Mouse (Mus musculus) CD4-positive, CD25-positive, alpha-beta regulatory T cell, adult 4 months (primary cell): ENCODE results near the gene Klc4. TPM values are rescaled to one million over a fixed set of nuclear protein-coding genes. Genes with fewer than 3 reads are reported as not detected.

Experiments used
- ATAC-seq: one replicate; pipeline ENCODE4 v1.8.0; 2017
- polyA plus RNA-seq, 2 experiments: library from polyadenylated mRNA; unstranded; fragments of 100-300 nt; shearing (Covaris generic); gene quantifications; one replicate each; pipeline ENCODE4 v1.2.1; 2017

Klc4 gene
- 10 to 100 TPM; 13.6 to 14.7 TPM for polyA plus RNA-seq

DNA sequence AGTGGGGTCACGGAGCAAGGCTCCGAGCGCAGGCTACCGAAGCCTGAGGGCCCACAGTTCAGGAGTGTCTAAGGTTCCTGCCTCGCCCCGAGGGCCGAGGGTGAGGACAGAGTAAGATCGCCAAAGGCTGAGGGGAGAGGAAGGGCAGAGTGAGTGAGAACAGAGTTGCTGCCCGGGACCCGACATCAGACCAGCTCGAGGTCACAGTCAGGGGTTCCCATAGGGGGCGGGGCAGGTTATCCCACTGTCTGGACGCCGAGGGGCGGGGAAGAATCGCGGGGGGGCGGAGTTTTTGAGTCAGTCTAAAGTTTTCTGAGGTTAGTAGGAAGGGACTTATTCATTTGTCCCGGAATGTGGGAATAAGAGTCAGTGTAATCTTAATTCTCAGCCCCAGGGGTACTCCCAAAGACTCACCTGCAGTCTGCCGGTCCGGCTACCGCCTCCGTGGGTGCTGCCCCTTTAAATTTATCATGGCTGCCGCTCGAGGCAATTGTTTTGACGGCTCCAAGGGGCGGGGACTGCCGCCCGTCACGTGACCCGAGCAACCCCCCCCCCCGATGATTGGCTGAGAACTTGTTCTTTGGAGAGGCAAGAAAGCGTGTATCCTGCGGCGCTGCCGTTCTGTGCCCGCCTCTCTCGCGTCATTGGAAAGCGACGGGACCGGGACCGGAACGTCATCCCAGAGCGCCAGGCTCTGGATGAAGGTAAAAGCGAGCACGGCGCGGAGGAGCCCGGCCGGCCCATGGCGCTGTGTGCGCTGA, at the start of gene Klc4, which contains the start of gene Mrpl2:
Gene Klc4 (minus strand): TSS at position 462 of the 761 bp plus-strand sequence.
Gene Mrpl2 (plus strand): TSS at position 669 of the 761 bp plus-strand sequence.
- ATAC-seq, result peak; percentile 80

DNA sequence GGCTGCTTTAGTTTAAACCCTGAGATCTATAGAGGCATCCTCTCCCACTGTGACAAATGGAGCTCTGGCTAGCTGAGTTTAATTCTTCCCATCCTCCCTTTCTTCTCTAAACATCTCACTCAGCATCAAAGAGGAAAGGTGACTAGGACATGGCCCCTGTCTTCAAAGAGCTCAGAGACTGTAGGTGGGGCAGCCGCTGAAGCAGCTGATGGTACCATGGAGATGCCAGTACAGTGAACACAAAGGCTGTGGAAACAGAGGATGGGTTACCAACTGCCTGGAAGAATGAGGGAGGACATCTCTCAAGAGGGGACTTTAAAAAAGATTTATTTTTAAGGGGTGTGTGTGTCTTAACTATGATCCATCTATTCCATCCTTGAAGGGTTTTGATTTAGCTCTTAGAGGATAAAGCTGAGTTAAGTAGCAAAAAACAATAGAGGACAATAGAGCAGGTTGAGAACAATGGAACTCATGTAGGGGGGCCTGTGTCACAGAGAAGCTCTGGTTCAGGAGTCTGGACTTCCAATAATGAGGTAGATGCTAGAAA, 48.8 kb upstream of the Klc4 start:
- ATAC-seq, result no peak

DNA sequence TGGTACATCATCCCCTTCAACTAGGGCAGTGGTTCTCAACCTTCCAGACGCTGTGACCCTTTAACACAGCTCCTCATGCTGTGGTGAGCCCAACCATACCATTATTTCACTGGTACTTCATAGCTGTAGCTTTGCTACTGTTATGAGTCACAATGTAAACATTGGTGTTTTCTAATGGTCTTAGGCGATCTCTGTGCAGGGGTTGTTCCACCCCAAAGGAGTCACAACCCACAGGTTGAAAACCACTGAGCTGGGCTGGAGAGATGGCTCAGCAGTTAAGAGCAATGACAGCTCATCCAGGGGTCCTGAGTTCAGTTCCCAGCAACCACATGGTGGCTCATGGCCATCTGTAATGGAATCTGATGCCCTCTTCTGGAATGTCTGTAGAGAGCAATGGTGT, 45.6 kb upstream of the Klc4 start:
- no peak for ATAC-seq

DNA sequence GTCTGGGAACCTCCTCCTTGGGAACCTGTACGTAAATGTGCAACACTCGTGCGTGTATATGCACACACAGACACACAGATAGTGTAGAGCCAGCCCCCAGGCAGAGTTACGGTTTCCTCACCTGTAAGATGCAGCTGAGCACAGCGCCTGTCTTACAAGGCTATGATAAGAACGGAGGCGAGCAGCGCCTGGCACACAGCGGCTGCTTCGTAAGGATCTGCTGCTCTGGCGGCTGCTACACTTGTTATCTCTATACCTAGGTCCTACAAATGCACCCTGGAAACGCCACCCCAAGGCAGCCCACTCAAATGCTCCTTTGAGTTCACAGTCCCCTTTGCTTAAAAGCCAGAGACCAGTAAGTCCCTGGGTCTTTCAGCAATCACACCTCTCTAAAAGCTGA, 44.8 kb upstream of the Klc4 start:
- ATAC-seq, result no peak

DNA sequence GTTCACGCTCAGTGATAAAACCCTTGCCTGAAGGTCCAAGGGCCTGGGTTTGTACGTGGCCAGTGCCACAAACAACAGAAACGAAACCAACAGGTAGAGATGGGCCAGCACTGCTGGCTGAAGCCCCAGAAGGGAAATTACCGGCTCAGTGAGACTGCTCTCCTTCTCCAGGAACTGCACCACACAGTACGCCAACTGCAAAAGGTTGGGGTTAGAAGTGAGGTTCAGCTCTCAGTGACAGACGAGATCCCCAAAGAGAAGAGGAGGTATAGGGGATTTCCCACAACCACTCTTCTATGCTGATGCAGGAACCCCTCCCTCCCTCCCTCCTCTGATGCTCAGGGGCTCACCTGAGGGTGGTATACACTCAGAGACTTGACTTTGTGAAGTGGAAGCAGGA, 40.1 kb upstream of the Klc4 start:
- ATAC-seq, result peak; percentile 89

DNA sequence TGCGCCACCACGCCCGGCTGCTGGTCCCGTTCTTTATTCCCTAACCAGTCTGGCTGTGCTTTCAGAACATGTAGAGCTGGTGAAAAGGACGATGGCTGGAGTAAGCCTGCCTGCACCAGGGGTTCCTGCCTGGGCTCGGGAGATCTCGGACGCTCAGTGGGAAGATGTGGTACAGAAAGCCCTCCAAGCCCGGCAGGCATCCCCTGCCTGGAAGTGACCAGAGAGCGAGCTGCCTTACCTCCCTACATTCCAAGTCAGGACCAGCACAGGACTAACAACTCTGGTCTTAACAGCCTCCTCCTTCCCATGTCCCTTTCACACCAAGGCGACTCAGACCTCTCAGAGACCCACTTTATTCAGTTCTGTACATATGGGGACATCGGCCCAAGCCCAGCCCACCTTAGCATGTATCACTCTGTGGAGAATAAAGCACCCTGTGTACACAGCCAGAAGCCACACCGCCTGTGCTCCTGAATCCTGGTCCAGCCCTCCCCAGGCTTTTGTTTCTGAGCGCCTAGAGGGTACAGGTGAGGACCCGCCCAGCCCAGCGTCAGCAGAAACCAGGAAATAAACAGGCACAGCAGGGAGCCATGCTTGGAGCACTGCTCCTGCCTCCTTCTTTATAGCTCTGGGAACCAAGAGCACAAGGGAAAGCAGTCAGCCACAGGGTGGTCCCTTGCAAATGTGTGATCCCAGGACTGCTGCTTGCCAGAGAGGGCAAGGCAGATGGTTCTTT, 37.0 kb upstream of the Klc4 start:
- ATAC-seq, result no peak

DNA sequence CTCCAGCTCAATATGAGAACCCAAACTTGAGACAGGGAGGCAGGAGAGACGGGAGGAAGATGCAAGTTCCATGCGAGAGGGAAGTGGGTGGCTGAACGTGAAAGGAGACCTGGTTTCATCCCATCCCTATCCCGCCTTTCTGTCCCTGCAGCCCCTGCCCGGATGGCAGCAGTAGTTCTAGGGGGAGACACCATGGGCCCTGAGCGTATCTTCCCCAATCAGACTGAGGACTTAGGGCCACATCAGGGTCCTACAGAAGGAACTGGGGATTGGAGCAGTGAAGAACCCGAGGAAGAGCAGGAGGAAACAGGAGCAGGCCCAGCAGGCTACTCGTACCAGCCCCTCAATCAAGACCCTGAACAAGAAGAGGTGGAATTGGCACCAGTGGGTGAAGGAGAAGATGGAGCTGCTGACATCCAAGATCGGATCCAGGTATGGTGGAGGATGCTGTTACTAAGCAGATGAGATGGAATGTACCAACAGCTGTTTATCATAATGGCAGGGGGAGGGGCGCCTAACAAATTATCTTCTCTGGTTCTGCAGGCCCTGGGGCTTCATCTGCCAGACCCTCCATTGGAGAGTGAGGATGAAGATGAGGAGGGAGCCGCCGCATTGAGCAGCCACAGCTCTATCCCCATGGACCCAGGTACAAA, 35.8 kb upstream of the Klc4 start:
- ATAC-seq, result no peak

DNA sequence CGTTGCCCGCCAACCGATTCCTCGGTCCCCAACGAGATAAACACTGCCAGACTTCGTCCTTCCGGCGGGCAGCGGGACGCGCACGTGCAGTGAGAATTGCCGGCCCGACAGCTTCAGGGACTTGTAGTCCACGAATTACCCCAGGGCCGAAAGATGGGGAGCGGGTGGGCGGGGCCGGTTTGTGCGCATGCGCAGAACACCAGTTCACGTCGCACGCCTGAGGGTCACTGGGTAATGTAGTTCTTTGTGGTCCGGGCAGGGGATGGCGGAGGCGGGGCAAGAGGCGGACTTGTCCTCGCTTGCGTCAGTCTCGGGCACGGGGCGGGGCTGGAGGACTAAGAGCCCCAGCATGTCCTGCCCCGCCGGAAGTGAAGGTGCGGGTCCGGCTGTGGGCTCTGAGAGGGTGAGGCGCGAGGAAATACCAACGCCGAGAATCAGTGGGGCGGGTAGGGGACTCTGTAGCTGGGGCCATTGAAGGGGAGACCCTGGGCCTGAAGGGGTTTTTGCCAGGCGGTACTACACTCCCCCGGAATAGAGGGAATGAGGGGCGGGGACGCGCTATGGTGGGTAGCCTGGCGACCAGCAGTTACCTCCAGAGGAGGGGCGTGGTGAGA, 35.0 kb upstream of the Klc4 start, which contains the start of gene Klhdc3:
Gene Klhdc3 (minus strand): TSS at position 155 of the 614 bp plus-strand sequence.
- peak; percentile 99 for ATAC-seq

DNA sequence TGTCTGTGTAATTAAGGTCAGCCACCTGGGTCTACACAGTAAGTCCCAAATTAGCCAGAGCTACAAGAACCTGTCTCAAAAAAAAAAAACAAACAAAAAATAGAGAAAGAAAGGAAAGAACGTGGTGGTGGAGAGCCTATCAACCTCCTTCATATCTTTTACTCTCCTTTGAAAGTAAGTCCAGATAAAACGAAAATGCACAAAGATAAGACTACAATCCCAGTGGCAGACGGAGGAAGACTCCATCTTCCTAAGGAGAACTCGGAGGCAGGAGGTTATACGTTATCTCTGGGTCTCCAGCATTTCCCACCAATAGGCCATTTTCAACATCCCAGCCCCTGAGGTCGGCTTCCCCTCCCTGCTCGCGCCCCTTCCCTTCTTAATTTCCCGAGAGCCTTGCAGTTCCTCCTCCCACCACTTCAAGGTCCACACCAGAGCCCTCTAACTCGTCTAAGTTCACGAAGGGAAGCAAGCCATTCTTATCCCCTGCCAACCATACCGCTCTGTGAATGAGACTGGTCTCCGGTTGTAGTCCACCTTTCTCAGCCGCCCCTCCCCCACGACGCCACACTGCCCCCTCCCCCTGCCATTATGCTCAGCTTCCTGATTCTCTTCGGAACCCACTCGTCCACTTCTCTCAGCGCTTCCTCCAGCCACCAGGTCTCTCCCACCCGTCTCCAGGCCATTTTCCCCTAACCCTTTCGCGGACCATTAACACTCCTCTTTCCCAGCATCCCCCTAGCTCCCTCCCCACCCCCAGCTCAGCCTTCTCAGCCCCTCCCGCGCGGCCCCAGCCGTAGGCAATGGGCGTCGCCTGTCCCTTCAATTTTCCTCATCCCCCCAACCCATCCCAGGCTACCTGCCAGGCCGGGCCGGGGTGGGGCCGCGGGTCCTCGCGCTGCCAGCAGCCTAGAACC, 34.3 kb upstream of the Klc4 start:
- no peak for ATAC-seq

DNA sequence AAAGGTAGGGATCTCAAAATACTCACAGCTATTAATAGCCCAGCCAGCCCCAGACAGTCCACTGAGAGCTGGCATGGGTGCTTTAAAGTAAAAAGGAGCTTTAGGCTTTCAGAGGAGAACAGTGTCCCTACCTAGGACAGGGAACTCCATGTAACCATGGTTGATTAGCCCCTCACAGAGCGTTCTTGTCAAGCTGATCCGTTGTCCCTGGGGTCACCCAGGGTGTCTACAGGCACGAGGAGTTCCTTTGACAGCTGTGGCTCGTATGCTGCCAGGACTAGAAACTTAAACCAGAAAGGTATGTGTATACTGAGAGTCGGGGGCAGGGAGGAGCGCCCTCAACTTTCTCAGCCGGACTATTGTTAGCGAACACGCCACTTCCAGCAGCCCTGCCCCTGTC, 33.1 kb upstream of the Klc4 start:
- ATAC-seq, result no peak

DNA sequence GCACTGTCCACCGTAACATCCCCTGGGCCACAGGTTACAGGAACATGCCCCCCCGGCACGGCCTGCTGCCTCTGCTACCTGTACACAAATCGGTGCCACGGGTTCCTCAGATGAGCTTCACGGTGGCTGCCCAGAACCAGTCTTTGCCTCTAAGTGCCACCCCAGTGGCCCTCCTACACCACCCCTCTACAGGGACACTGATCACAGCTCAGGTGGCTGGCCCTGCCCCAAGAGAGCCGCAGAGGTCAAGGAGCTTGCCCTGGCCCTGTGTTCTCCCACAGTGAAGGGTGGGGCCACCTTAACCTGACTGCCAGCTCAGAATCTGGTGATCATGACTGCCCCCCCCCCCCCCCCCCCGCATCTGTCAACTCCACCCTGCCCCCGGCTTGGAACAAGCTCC, 32.6 kb upstream of the Klc4 start, which contains the start of gene Mea1:
Gene Mea1 (plus strand): TSS at position 378 of the 400 bp plus-strand sequence.
- ATAC-seq, result no peak

DNA sequence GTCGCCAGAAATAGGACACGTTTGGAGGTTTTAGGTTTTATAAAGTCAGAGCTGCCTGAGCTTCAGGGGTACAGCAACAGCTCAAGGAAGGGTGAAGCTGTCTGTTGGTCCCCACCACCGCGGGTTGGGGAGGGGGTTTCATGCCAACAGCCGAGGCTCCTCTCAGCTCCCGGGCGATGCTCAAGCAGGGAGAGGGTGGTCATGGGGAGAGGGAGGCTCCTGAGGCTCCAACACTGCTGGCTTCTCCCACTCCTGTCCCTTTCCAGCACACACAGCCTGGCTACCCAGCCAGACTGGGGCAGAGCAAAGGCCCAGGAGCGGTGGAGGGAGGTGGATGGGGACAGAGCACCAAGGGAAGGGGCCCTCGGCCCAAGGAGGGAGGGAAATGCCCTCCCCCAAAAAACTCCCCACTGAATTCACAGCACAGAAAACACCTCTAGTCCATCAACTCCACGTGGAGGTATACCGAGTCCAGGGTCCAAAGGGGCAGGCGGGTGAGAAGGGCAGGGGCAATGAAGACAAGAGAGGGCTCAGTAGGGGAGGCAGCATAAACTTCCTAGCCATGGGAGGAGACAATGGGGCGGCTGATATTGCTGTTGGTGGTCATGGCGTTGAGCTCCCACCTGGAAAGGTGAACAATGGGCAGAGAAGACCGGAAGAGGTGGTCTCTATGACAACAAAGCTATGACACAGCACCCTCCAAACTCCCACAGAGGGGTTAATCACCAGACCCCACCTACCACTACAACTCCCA, 28.9 kb upstream of the Klc4 start:
- peak; percentile 36 for ATAC-seq

DNA sequence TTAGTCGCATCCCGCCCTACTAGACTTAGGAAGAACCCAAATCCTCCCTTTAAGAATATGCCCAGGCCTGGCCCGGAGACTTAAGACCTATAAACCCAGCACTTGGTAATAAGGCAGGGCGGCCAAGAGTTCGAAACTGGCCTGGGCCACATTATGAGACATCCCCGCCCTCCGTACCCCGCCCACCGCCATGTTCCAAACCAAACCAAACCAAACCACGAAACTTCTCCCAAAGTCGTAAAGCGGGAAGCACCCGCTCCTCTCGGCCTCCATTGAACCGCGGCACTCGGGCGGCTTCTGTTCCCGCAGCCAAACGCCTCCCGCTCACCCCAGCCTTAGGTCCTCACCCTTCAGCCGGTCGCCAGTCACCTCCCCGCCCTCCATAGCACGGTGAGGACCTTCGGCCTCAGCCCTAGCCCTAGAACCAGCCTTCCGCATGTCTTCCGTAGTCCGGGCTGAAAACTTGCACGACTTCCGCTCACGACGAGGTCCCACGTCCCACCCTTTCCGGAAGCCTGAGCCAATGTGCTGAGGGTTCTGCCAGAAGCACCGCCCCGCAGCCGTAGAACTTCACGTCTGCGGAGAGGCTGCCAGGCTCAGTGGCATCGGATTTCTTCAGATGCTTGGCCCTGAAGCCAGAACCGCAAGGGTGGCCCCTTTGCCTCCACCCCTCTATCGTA, 28.2 kb upstream of the Klc4 start, which contains the start of gene Rrp36:
Gene Rrp36 (minus strand): TSS at position 503 of the 680 bp plus-strand sequence.
- peak; percentile 100 for ATAC-seq

DNA sequence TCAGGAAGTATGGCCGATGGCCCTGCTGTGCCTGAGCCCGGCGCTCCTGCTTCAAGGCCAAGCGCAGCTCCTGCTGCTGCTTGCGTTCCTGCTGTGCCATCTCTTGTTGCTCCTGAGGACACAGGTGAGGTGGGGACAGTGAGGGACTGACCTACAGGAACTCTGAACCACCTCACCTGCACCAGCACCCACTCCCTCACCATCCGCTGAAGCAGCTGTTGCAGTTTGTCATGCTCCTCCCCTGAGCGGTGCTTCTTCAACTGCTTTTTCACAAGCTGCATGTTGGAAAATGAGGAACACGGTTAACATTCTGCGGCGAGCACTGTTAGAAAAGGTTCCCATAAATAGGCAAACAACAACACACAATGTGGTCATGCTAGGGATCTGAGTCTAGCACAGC, 24.1 kb upstream of the Klc4 start:
- no peak for ATAC-seq

DNA sequence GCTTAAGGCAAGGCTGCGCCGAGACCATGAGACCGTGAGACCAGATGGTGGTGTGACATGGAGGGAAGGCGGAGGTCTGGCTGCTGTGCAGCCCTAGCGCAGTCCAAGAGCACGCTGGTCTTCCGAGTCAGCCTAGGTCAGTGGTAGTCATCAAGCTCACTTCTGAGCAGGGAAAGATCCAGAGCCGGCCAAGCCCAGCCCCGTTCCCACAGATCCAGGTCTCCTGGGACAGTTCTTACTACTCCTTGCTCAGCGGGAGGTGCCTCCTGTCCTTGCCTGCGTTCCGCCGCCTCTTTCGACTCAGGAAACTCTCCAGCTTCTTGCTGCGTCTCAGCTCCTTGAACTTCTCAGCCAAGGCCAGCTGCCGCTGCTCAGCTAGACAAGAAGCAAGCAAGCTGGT, 21.9 kb upstream of the Klc4 start:
- no peak for ATAC-seq

DNA sequence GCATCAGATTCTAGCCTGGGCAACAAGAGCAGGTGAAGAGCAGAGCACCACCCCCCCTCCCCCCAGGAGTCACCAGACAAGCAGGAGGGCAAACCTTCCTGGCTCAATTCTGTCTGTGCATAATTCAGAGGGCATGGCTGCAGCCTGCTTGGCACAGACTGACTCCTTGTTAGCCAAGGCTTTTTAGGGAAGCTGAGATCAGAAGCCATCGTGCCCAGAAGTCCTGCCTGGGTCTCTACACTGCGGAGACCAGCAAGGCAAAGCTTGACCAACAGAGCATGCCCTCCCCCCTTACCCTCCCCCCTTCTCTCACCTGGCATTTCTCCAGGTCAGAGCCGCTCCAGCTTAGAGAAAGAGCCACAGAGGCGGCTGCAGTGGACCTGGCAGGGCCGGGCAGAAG, 16.9 kb upstream of the Klc4 start:
- ATAC-seq, result no peak

DNA sequence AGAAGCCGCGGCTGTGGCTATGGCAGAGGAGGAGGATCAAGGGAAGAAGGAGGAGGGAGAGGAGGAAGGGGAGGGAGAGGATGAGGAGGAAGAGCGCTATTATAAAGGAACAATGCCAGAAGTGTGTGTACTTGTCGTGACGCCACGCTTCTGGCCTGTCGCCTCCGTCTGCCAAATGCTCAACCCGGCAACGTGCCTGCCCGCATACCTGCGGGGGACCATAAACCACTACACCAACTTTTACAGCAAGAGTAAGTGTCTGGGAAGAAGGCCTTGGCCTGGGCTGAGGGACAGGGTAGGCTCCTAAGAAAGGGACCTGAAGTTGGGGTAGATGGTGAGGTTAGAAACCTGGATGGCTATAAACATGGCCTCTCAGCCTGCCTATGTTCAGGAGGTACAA, 16.2 kb upstream of the Klc4 start:
- no peak for ATAC-seq

DNA sequence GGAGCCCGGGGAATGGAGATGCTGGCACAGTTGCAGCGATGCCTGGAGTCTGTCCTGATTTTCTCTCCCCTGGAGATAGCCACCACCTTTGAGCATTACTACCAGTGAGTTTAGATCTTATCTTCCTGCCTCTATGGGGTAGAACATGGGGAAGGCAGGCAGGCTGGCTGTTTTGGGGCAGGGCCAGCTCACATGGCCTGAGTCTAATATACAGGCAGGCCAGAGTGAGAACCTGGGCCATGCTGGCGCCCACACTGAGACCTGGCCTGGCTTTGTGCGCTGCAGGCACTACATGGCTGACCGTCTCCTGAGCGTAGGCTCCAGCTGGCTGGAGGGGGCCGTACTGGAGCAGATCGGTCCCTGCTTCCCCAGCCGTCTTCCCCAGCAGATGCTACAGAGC, 15.5 kb upstream of the Klc4 start:
- ATAC-seq, result no peak

DNA sequence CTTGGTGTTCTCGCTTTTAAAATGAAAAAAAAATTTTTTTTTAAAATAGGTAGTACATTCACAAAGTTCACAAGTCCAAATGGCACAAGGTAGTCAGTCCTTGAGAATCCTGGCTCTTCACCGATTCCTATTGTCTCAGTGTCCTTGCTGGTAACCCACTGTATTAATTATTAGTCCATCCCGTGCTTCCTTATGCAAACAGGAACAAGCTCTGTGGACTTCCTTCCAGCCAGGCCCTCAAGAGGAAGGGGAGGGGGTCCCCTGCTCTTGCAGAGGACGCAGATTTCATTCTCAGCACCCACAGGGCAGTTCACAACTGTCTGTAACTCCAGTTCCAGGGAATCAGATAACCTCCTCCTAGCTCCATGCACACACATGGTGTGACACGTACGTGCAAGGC, 10.2 kb upstream of the Klc4 start:
- no peak for ATAC-seq
